Mouse (Mus musculus) cortical plate, adult 2 months (tissue): ENCODE results near the gene C1qtnf2.

Source experiments
- CTCF ChIP-seq: fragments of 200-500 bp; IDR thresholded peaks from 2 replicates; pipeline ENCODE4 v1.5.1; 2011; ENCODE audit warnings: mild to moderate bottlenecking, control low read depth, low read length; ENCODE audit not compliant: insufficient read depth; ENCODE audit errors: extremely low read depth
- POLR2A ChIP-seq: fragments of 200-500 bp; IDR thresholded peaks from 2 replicates; pipeline ENCODE4 v1.6.1; 2011; ENCODE audit warnings: mild to moderate bottlenecking, low read length, control low read depth; ENCODE audit not compliant: insufficient read depth; ENCODE audit errors: extremely low read depth

GRCm38 (mm10) chr11:43505188-43505587, 31.1 kb downstream of the C1qtnf2 start:
- TF ChIP-seq POLR2A = no peak
- TF ChIP-seq CTCF = no peak
